8 mouse cellular contexts compared by ENCODE assay signal in genomic region chr17:56078880-56079795, GRCm38 (mm10). TPM values are rescaled to one million over a fixed set of nuclear protein-coding genes. Genes with fewer than 3 reads are reported as not detected.
DNase-seq lines count a peak whose midpoint lies in the region; ATAC-seq lines count a peak whose summit lies in the region.

Gene Hdgfl2, plus strand, starts transcription at chr17:56079634.

- H3K4me3 ChIP-seq in lung, embryonic 16.5 days (ENCODE audit: low read length) = peak within 1 kb of the TSS; percentile 92

- peak within 1 kb of the TSS; percentile 85 for H3K9ac ChIP-seq in lung, embryonic 16.5 days (ENCODE audit: low read length)

- peaks cover 4% of the 10 kb centered on the region; the same call in 1 of the 2 replicates for H3K36me3 ChIP-seq in lung, embryonic 16.5 days (ENCODE audit: control insufficient read depth, insufficient read depth, low read length)

- ATAC-seq in hematopoietic stem cell, adult 5-6 weeks (replicated peaks in 1 of 2; ENCODE audit: insufficient read depth in 1 of 2, low FRiP score in 2 of 2, low TSS enrichment in 1 of 2, low read depth in 1 of 2, poor library complexity in 2 of 2, severe bottlenecking in 2 of 2) = peak; percentile 82 to 84
- ATAC-seq in lung, embryonic 16.5 days (ENCODE audit: low read depth) = peak; percentile 93

- DNase-seq in MEL-GATA-1-ER (ENCODE audit: extremely low read depth, low read depth) = peak; percentile 100
- peak; percentile 100 for DNase-seq in cerebellum, adult 8-10 months
- DNase-seq in forelimb bud, embryonic 11.5 days (ENCODE audit: low read depth, low spot score) = peak; percentile 100
- DNase-seq in layer of hippocampus, adult 9-10 months (ENCODE audit: low spot score) = peak; percentile 99
- peak; percentile 95 for DNase-seq in ovary, postnatal 10 days (ENCODE audit: low spot score)
- peak; percentile 99 to 100 for DNase-seq in thymus, postnatal 10 days (ENCODE audit: low spot score in 2 of 2)

- H3K27ac ChIP-seq in lung, embryonic 16.5 days (ENCODE audit: low read length) = peak within 1 kb of the TSS; percentile 67

- under 1% methylated on average over 61 of the region's 61 CpGs for WGBS in lung, embryonic 16.5 days

- peaks cover 23% of the 10 kb centered on the region for H3K4me1 ChIP-seq in lung, embryonic 16.5 days (replicated peaks; ENCODE audit: control insufficient read depth, insufficient read depth, low read length)

- H3K27me3 ChIP-seq in lung, embryonic 16.5 days (ENCODE audit: control insufficient read depth, insufficient read depth, low read depth, low read length) = no peaks in the 10 kb centered on the region

- H3K9me3 ChIP-seq in lung, embryonic 16.5 days (ENCODE audit: control insufficient read depth, low read length) = no peaks in the 10 kb centered on the region

- H3K4me2 ChIP-seq in lung, embryonic 16.5 days (ENCODE audit: low read depth, low read length) = peak within 1 kb of the TSS; percentile 95

RNA-seq across cellular contexts. Expression of gene Hdgfl2, which starts in this region (rescaled TPM):
- total RNA-seq in hematopoietic stem cell, adult 5-6 weeks (2017) = 73.0 and 136 TPM in 2 replicates
- polyA plus RNA-seq in lung, embryonic 16.5 days (2015; fragmentation: Nextera tagmentation; extraction: Ambion mirVana) = 95.2 and 96.7 TPM in 2 replicates

Comparison
In these comparisons a context has a peak if more than half of its experiments do, and no peak if none do; other contexts are left out.
1. Peak in every context shown above with its lines: DNase-seq, ATAC-seq, H3K4me3 ChIP-seq and H3K27ac ChIP-seq.